Comparison of ENCODE assay signal across 8 mouse cellular contexts in genomic region chr15:43782126-43782632, GRCm38 (mm10).
DNase-seq lines count a peak whose midpoint lies in the region; ATAC-seq and TF ChIP-seq lines count a peak whose summit lies in the region.
"Not testable (repeated sequence)": the region's sequence is repeated elsewhere in the genome, so short reads cannot be mapped to it uniquely, and the experiment has no call there.

No protein-coding gene starts in this region.

- H3K27me3 ChIP-seq in forebrain, embryonic 13.5 days; forebrain, embryonic 15.5 days; forebrain, postnatal 0 days (ENCODE audit: insufficient read depth, low read length); hindbrain, embryonic 16.5 days (replicated peaks; ENCODE audit: control insufficient read depth, insufficient read depth, low read length): not testable (repeated sequence)

- ATAC-seq in forebrain, embryonic 13.5 days = peak; percentile 92
- peak; percentile 95 for ATAC-seq in forebrain, embryonic 15.5 days (replicated peaks)
- peak; percentile 92 for ATAC-seq in forebrain, postnatal 0 days
- ATAC-seq in hindbrain, embryonic 16.5 days = peak; percentile 61; the same call in 1 of the 2 replicates

- WGBS in forebrain, embryonic 13.5 days = 78% methylated on average over 3 of the region's 3 CpGs
- WGBS in forebrain, embryonic 15.5 days = 54% methylated on average over 3 of the region's 3 CpGs
- WGBS in forebrain, postnatal 0 days = 45% methylated on average over 3 of the region's 3 CpGs
- WGBS in hindbrain, embryonic 16.5 days = 71% methylated on average over 3 of the region's 3 CpGs

- H3K9ac ChIP-seq in forebrain, embryonic 13.5 days; forebrain, embryonic 15.5 days (replicated peaks); forebrain, postnatal 0 days; hindbrain, embryonic 16.5 days (ENCODE audit: low read depth, low read length): not testable (repeated sequence)

- H3K27ac ChIP-seq in forebrain, embryonic 13.5 days; hindbrain, embryonic 16.5 days (ENCODE audit: low read depth, low read length): not testable (repeated sequence)
- H3K27ac ChIP-seq in forebrain, embryonic 15.5 days (replicated peaks) = peak overlapping the region; percentile 71
- H3K27ac ChIP-seq in forebrain, postnatal 0 days (ENCODE audit: low read depth, low read length) = peak overlapping the region; percentile 40; the same call in 1 of the 2 replicates
- H3K27ac ChIP-seq in layer of hippocampus, adult 2 months = peak overlapping the region; percentile 48

- intact Hi-C loops in left cerebral cortex, postnatal 4 days (cut with DNase I) = not testable (repeated sequence)

- peak; percentile 20 for DNase-seq in brain, adult 2 months (ENCODE audit: low read depth, low spot score)
- peak; percentile 32 for DNase-seq in brain, embryonic 18.5 days (ENCODE audit: low read depth, low spot score)
- peak; percentile 80 for DNase-seq in forebrain, postnatal 0 days
- peak in 1 of 2 experiments; percentile 25 for DNase-seq in layer of hippocampus, adult 2 months (ENCODE audit: low spot score in 2 of 2)
- DNase-seq in left cerebral cortex, postnatal 4 days = peak; percentile 15

- not testable (repeated sequence) for H3K4me2 ChIP-seq in forebrain, embryonic 13.5 days; forebrain, embryonic 15.5 days (replicated peaks); forebrain, postnatal 0 days (ENCODE audit: low read depth); hindbrain, embryonic 16.5 days (ENCODE audit: low read length)

- not testable (repeated sequence) for H3K36me3 ChIP-seq in forebrain, embryonic 13.5 days (ENCODE audit: poor library complexity, severe bottlenecking); forebrain, embryonic 15.5 days; forebrain, postnatal 0 days (ENCODE audit: insufficient read depth); hindbrain, embryonic 16.5 days (ENCODE audit: control insufficient read depth, insufficient read depth, low read length)

- not testable (repeated sequence) for H3K4me3 ChIP-seq in forebrain, embryonic 13.5 days; forebrain, embryonic 15.5 days; forebrain, postnatal 0 days (ENCODE audit: low read depth, low read length); hindbrain, embryonic 16.5 days (ENCODE audit: low read length); layer of hippocampus, adult 2 months

- H3K4me1 ChIP-seq in forebrain, embryonic 13.5 days; forebrain, embryonic 15.5 days; forebrain, postnatal 0 days (ENCODE audit: insufficient read depth); hindbrain, embryonic 16.5 days (ENCODE audit: control insufficient read depth, insufficient read depth, low read depth, low read length): not testable (repeated sequence)

- H3K9me3 ChIP-seq in forebrain, embryonic 13.5 days (replicated peaks); forebrain, embryonic 15.5 days; forebrain, postnatal 0 days (ENCODE audit: low read length); hindbrain, embryonic 16.5 days (ENCODE audit: control insufficient read depth, low read length): not testable (repeated sequence)

- TF ChIP-seq CTCF in forebrain, postnatal 0 days (IDR thresholded peaks at IDR 0.05; ENCODE audit: low read depth); layer of hippocampus, adult 2 months (conservative IDR thresholded peaks at IDR 0.05): not testable (repeated sequence)
